Mouse (Mus musculus) hindbrain, embryonic 16.5 days (tissue): ENCODE results near the gene Frmd8. TPM values are rescaled to one million over a fixed set of nuclear protein-coding genes. Genes with fewer than 3 reads are reported as not detected.

Experiments
- ATAC-seq: fragments of 200-750 bp; cut with Nextera tagmentation; 2 replicates; pipeline ENCODE4 v1.8.0; 2017; ENCODE audit warnings: moderate TSS enrichment, moderate library complexity
- H3K27ac ChIP-seq: fragments of 300-500 bp; sonication (generic); 2 replicates; pipeline ENCODE4 v1.5.1; 2014; ENCODE audit warnings: low read depth, mild to moderate bottlenecking, control low read depth, low read length, moderate library complexity
- H3K27me3 ChIP-seq: fragments of 300-500 bp; sonication (generic); replicated peaks from 2 replicates; pipeline ENCODE4 v1.6.1; 2014; ENCODE audit warnings: low read length; ENCODE audit not compliant: control insufficient read depth, insufficient read depth
- H3K36me3 ChIP-seq: fragments of 300-500 bp; sonication (generic); 2 replicates; pipeline ENCODE4 v1.6.1; 2014; ENCODE audit warnings: mild to moderate bottlenecking, low read length, moderate library complexity, mixed read lengths; ENCODE audit not compliant: control insufficient read depth, insufficient read depth
- H3K4me1 ChIP-seq: fragments of 300-500 bp; sonication (generic); 2 replicates; pipeline ENCODE4 v1.6.1; 2014; ENCODE audit warnings: low read depth, low read length; ENCODE audit not compliant: control insufficient read depth, insufficient read depth
- H3K4me2 ChIP-seq: fragments of 300-500 bp; sonication (generic); 2 replicates; pipeline ENCODE4 v1.6.1; 2014; ENCODE audit warnings: mild to moderate bottlenecking, low read length, control low read depth, moderate library complexity
- H3K4me3 ChIP-seq: fragments of 300-500 bp; sonication (generic); 2 replicates; pipeline ENCODE4 v1.5.1; 2014; ENCODE audit warnings: mild to moderate bottlenecking, low read length, control low read depth, moderate library complexity
- H3K9ac ChIP-seq: fragments of 300-500 bp; sonication (generic); 2 replicates; pipeline ENCODE4 v1.6.1; 2014; ENCODE audit warnings: low read depth, mild to moderate bottlenecking, control low read depth, low read length, moderate library complexity
- H3K9me3 ChIP-seq: fragments of 300-500 bp; sonication (generic); 2 replicates; pipeline ENCODE4 v1.6.1; 2014; ENCODE audit warnings: mild to moderate bottlenecking, low read length, moderate library complexity; ENCODE audit not compliant: control insufficient read depth
- WGBS: fragments of 180-500 bp; shearing (Covaris S2); extraction: QIAGEN DNeasy Blood & Tissue Kit; methylation state at CpG from one replicate; pipeline ENCODE4 v1.1.7; 2014; 5-methylcytosine and 5-hydroxymethylcytosine counted together
- polyA plus RNA-seq: library from polyadenylated mRNA; unstranded; fragments of >200 nt; fragmentation: Nextera tagmentation; extraction: Ambion mirVana; gene quantifications from 2 replicates; pipeline ENCODE4 v1.2.1, GENCODE M21; 2015

Frmd8 gene
- polyA plus RNA-seq, 1 experiment from 2014 or later = 18.1 TPM

DNA sequence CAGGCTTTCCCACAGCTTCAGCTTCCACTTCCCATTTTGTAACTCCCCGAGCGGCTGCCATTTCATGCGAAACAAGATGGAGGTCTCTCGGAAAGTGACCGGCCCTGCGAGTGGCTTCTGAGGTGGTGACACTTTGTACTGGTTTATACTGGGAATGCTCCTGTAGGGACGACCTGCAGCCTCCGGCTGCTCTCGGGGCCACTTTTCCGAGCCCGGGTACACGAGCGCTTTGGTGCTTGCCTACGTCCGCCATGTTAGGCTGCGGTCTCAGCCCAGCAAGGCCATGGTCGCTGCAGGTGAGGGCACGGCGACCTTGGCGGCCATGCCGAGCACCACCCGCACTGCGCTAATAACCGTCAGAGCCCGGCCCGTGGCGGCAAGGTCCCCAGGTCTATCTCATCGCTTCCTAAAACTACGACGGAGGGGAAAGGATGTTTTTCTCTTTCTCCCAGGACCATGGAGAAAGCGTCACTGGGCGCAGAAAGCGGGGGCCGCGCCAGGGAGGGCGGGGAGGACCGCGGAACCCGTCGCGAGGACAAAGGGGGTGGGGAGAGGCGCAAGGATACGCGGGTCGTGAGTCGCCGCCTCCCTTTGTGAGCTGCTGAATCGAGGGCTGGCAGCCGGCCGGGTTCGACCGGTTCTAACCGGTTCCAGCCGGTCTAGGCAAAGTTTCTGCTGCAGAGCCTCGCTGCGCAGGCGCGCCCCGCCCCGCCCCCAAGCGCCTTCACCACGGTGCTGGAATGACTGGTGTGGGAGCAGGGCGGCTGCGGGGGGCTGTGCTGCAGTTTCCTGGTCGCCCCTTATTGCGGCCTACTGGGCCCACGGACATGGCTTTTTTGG lies 71.8 kb downstream of the Frmd8 start:
- Histone ChIP-seq H3K4me1 (peaks cover 23% of the 10 kb centered on the region), H3K4me3 (peak overlapping the region; percentile 48), H3K4me2 (peak overlapping the region; percentile 88), H3K27me3 (no peaks in the 10 kb centered on the region), H3K27ac (peak overlapping the region; percentile 100), H3K9ac (peak overlapping the region; percentile 82), H3K9me3 (no peaks in the 10 kb centered on the region), H3K36me3 (peaks cover 3% of the 10 kb centered on the region; the same call in 1 of the 2 replicates)
- WGBS = under 1% methylated on average over 67 of the region's 67 CpGs
- peak; percentile 98 for ATAC-seq

DNA sequence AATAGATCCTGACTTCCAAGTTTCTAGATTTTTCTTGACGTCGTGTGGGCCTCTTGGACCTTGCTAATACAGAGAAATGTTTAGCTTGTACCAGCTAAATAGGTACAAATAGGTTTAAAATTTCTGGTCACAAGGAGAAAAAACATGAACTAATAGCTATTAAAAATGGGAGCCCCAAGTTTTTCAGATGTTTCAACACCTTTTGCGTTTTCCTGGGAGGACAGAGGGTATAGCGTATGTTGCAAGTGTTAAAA lies 72.4 kb downstream of the Frmd8 start:
- H3K27ac ChIP-seq = peak overlapping the region; percentile 100
- peaks cover 6% of the 10 kb centered on the region for H3K36me3 ChIP-seq
- peak overlapping the region; percentile 48 for H3K4me3 ChIP-seq
- no peaks in the 10 kb centered on the region for H3K9me3 ChIP-seq
- H3K27me3 ChIP-seq = no peaks in the 10 kb centered on the region
- ATAC-seq = no peak
- H3K9ac ChIP-seq = peak overlapping the region; percentile 82
- peaks cover 23% of the 10 kb centered on the region for H3K4me1 ChIP-seq
- H3K4me2 ChIP-seq = peak overlapping the region; percentile 88
- WGBS = under 1% methylated on average over 4 of the region's 4 CpGs

DNA sequence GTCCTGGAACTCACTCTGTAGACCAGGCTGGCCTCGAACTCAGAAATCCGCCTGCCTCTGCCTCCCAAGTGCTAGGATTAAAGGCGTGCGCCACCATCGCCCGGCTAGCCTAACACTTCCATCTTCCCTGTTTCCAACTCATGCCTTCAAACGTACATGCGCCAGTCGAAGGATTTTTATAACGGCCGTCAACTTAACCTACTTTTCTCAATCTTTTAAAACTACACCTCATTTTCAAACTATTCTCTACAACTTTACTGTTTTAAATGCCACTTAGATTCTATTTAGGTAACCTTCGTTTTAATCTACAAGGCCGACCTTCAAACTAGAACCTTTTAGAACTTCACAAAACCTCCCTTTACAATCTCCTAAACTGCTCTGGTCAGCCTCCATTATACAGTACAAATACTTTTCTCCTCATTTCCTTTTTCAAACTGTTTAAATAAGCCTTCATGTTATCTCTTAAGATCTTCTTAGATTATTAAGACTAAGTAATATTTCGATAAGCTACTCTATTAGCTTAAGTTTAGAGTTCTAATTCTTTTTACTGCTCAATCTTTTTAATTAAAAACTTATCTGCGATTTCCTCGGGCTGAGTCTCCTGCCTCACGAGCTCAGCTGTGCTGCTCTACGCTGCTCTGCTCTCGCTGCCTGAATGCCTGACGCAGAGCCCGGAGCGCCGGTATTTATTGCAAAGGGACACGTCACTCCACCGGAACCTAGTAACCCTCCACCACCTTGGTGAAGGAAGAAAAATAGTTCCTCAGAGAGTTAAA lies 72.9 kb downstream of the Frmd8 start:
- Histone ChIP-seq H3K4me2 (peak overlapping the region; percentile 98), H3K4me1 (peaks cover 23% of the 10 kb centered on the region)
- no peak for ATAC-seq

DNA sequence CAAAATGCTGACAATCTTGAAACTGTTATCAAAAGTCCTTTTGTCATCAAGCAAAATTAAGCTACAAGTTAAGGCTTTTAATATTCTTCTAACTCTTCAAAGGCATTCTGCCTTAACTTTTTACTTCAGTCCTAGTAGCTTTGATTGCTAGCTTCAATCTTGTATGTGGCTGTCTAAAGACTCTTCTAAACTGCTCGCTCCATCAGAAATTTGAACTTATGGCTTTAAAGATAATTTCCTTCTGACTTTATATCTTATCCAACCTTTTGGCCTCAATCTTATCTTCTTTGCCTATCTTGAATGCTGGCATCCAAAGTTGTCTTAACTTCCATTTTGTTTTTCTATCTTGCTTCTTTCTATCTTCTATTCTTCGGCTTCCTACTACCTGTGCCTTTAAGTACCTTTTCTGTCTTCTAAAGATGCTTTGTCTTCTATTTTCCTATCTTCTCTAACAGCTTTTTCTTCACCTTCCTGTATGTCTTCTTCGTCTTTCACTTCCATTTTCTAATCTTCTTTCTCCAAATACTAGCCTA lies 73.6 kb downstream of the Frmd8 start:
- Histone ChIP-seq H3K4me2 (peak overlapping the region; percentile 98), H3K27ac (peak overlapping the region; percentile 86), H3K4me3 (peak overlapping the region; percentile 97), H3K9ac (peak overlapping the region; percentile 96), H3K4me1 (peaks cover 26% of the 10 kb centered on the region), H3K36me3 (peaks cover 14% of the 10 kb centered on the region), H3K9me3 (no peaks in the 10 kb centered on the region), H3K27me3 (no peaks in the 10 kb centered on the region)
- no peak for ATAC-seq
- 2% methylated on average over 3 of the region's 3 CpGs for whole genome bisulfite sequencing

More for the DNA sequence above, 72.9 kb downstream of the Frmd8 start:
- Histone ChIP-seq H3K4me3 (peak overlapping the region; percentile 97), H3K27me3 (no peaks in the 10 kb centered on the region), H3K9ac (peak overlapping the region; percentile 96), H3K27ac (peak overlapping the region; percentile 100), H3K36me3 (peaks cover 9% of the 10 kb centered on the region), H3K9me3 (no peaks in the 10 kb centered on the region)
- WGBS = under 1% methylated on average over 25 of the region's 25 CpGs

DNA sequence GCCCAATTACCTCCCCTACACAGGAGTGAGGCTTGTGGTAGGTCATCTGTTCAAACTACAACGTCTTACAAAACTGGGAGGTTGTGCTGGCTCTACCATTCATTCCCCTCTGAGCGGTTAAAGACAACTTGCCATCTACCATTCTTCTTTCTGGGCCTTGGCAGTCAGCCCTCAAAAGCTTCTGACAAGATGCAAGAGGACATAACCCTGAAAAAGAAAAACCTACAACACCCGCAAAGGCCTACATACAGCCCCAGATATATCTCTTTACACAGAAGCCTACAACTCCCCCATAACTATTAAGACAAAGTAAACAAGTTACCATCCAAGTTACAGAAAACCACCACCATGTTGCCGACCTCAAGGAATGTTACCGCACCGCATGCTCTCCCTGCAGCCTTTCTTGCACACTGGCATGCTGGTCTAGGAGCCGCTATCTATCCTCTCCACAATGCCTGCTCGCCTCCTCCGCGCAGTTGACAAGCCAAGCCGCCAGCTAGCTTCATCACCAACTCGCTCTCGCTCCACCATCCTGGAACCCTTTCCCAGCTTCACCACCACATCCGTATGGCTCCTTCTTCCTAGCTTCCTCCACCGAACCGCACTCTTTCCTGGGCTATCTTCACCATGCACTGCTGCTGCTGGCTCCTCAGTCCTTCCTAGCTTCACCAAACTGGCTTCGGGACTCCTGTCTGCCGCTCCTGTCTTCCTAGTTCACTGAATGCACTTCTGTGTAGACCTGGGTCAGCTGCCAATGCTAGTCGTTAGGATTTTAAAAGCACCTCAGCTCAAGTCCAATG lies 74.2 kb downstream of the Frmd8 start:
- Histone ChIP-seq H3K27ac (peak overlapping the region; percentile 86), H3K4me2 (peak overlapping the region; percentile 98), H3K9me3 (no peaks in the 10 kb centered on the region), H3K36me3 (peaks cover 17% of the 10 kb centered on the region), H3K9ac (peak overlapping the region; percentile 96), H3K4me1 (peaks cover 26% of the 10 kb centered on the region), H3K4me3 (peak overlapping the region; percentile 97), H3K27me3 (no peaks in the 10 kb centered on the region)
- no peak for ATAC-seq
- WGBS = under 1% methylated on average over 19 of the region's 19 CpGs

DNA sequence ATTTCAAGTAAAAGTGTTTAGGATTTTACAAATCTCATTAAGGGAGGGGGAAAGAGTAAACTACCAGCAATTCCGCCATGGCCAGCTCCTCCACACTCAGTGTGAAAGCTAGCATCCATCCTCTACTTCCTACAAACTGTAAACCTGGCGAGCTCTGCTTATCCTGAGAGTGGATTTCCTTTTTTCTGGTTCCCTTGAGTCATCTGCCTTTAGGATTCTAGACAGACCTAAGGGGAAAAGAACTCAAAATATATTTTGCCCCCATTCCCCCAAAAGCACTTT lies 74.8 kb downstream of the Frmd8 start:
- Histone ChIP-seq H3K4me3 (peak overlapping the region; percentile 97), H3K9ac (peak overlapping the region; percentile 96), H3K27ac (peak overlapping the region; percentile 86), H3K4me2 (peak overlapping the region; percentile 98), H3K27me3 (no peaks in the 10 kb centered on the region), H3K4me1 (peaks cover 30% of the 10 kb centered on the region), H3K9me3 (no peaks in the 10 kb centered on the region), H3K36me3 (peaks cover 19% of the 10 kb centered on the region)
- WGBS = 2% methylated on average over 2 of the region's 2 CpGs
- no peak for ATAC-seq

Other genes with a start within 250 kb of the Frmd8 start
- 35.7 and 38.7 TPM in 2 replicates for gene Rela, start 237.8 kb downstream of the Frmd8 start, polyA plus RNA-seq
- gene Sipa1, start 211.6 kb downstream of the Frmd8 start, polyA plus RNA-seq = 14.3 and 19.1 TPM in 2 replicates
- 9.2 and 13.2 TPM in 2 replicates for gene Map3k11, start 186.5 kb downstream of the Frmd8 start, polyA plus RNA-seq
- gene Pcnx3, start 186.4 kb downstream of the Frmd8 start, polyA plus RNA-seq = 22.6 and 24.8 TPM in 2 replicates
- gene Kcnk7, start 170.9 kb downstream of the Frmd8 start, polyA plus RNA-seq = not detected in 2 replicates
- gene Ehbp1l1, start 149.0 kb downstream of the Frmd8 start, polyA plus RNA-seq = 21.6 and 29.7 TPM in 2 replicates
- gene Fam89b, start 145.6 kb downstream of the Frmd8 start, polyA plus RNA-seq = 118 and 128 TPM in 2 replicates
- 11.6 and 15.4 TPM in 2 replicates for gene Ltbp3, start 134.4 kb downstream of the Frmd8 start, polyA plus RNA-seq
- 83.2 and 93.9 TPM in 2 replicates for gene Scyl1, start 103.9 kb downstream of the Frmd8 start, polyA plus RNA-seq
- gene Slc25a45, start 2.5 kb upstream of the Frmd8 start, polyA plus RNA-seq = 2.2 and 2.6 TPM in 2 replicates
- 10.0 and 10.2 TPM in 2 replicates for gene Tigd3, start 18.9 kb upstream of the Frmd8 start, polyA plus RNA-seq
- gene Dpf2, start 37.7 kb upstream of the Frmd8 start, polyA plus RNA-seq = 94.0 and 117 TPM in 2 replicates
- 22.2 and 23.4 TPM in 2 replicates for gene Cdc42ep2, start 49.5 kb upstream of the Frmd8 start, polyA plus RNA-seq
- gene Pola2, start 88.9 kb upstream of the Frmd8 start, polyA plus RNA-seq = 22.4 and 26.6 TPM in 2 replicates
- not detected in 2 replicates for gene Slc22a20, start 110.9 kb upstream of the Frmd8 start, polyA plus RNA-seq
- 5.2 and 5.6 TPM in 2 replicates for gene Capn1, start 140.6 kb upstream of the Frmd8 start, polyA plus RNA-seq
- 29.0 and 38.4 TPM in 2 replicates for gene Syvn1, start 171.3 kb upstream of the Frmd8 start, polyA plus RNA-seq
- gene Mrpl49, start 182.5 kb upstream of the Frmd8 start, polyA plus RNA-seq = 62.4 and 68.8 TPM in 2 replicates
- 471 and 479 TPM in 2 replicates for gene Fau, start 182.6 kb upstream of the Frmd8 start, polyA plus RNA-seq
- gene Znhit2, start 185.9 kb upstream of the Frmd8 start, polyA plus RNA-seq = 31.5 and 35.2 TPM in 2 replicates
- gene Tm7sf2, start 193.1 kb upstream of the Frmd8 start, polyA plus RNA-seq = 61.3 and 64.6 TPM in 2 replicates
- 89.5 and 91.3 TPM in 2 replicates for gene Vps51, start 202.0 kb upstream of the Frmd8 start, polyA plus RNA-seq
- not detected in 2 replicates for gene Tmem262, start 204.8 kb upstream of the Frmd8 start, polyA plus RNA-seq
- 1.2 and 1.5 TPM in 2 replicates for gene Gm28374, start 207.0 kb upstream of the Frmd8 start, polyA plus RNA-seq
- gene Zfpl1, start 209.7 kb upstream of the Frmd8 start, polyA plus RNA-seq = 74.8 and 77.4 TPM in 2 replicates
- gene Cdca5, start 209.7 kb upstream of the Frmd8 start, polyA plus RNA-seq = 6.8 and 7.7 TPM in 2 replicates
- gene AC131692.1, start 219.1 kb upstream of the Frmd8 start, polyA plus RNA-seq = not detected in 2 replicates
- 0.41 and 0.43 TPM in 2 replicates for gene Naaladl1, start 230.5 kb upstream of the Frmd8 start, polyA plus RNA-seq
- 48.5 and 53.9 TPM in 2 replicates for gene Sac3d1, start 243.4 kb upstream of the Frmd8 start, polyA plus RNA-seq